Mouse (Mus musculus): Measurements from ENCODE around the gene Ccm2l.

Gene Ccm2l

GRCm38 (mm10) chr2:153053896-153054295 lies 11.9 kb upstream of the Ccm2l start:
- DNase-seq, result no peak

- DNase-seq, result no peak
These were observed 10.4 kb upstream of the Ccm2l start for GRCm38 (mm10) chr2:153055270-153055920.

- no peak for DNase-seq
These were observed 7.4 kb upstream of the Ccm2l start for GRCm38 (mm10) chr2:153058365-153058764.

- no peak for DNase-seq
These were observed 5.5 kb upstream of the Ccm2l start for GRCm38 (mm10) chr2:153060216-153060615.

GRCm38 (mm10) chr2:153063394-153063793 lies 2.4 kb upstream of the Ccm2l start:
- no peak for DNase-seq

- DNase-seq, result no peak
These were observed 1.4 kb upstream of the Ccm2l start for GRCm38 (mm10) chr2:153064190-153064970.

- no peak for DNase-seq
These were observed 1.2 kb downstream of the Ccm2l start for GRCm38 (mm10) chr2:153066991-153067390.

GRCm38 (mm10) chr2:153070762-153071490 lies 5.2 kb downstream of the Ccm2l start:
- no peak for DNase-seq

GRCm38 (mm10) chr2:153071491-153072184 lies 5.9 kb downstream of the Ccm2l start:
- peak; percentile 73 for DNase-seq

- DNase-seq, result no peak
These were observed 8.9 kb downstream of the Ccm2l start for GRCm38 (mm10) chr2:153074651-153075050.

- no peak for DNase-seq
These were observed 10.2 kb downstream of the Ccm2l start for GRCm38 (mm10) chr2:153075961-153076360.

GRCm38 (mm10) chr2:153080841-153081523 lies 15.2 kb downstream of the Ccm2l start:
- peak; percentile 84 for DNase-seq

GRCm38 (mm10) chr2:153081866-153082265 lies 16.1 kb downstream of the Ccm2l start:
- DNase-seq, result no peak

- DNase-seq, result no peak
These were observed 17.5 kb downstream of the Ccm2l start for GRCm38 (mm10) chr2:153083275-153083674.

GRCm38 (mm10) chr2:153083824-153084223 lies 18.1 kb downstream of the Ccm2l start:
- no peak for DNase-seq

GRCm38 (mm10) chr2:153084261-153084976 lies 18.7 kb downstream of the Ccm2l start:
- DNase-seq, result no peak

- DNase-seq, result no peak
These were observed 19.8 kb downstream of the Ccm2l start for GRCm38 (mm10) chr2:153085556-153085955.

GRCm38 (mm10) chr2:153086166-153086565 lies 20.4 kb downstream of the Ccm2l start:
- no peak for DNase-seq

- DNase-seq, result no peak
These were observed 21.3 kb downstream of the Ccm2l start for GRCm38 (mm10) chr2:153087091-153087490.

GRCm38 (mm10) chr2:153089316-153089715 lies 23.6 kb downstream of the Ccm2l start:
- no peak for DNase-seq

- peak; percentile 13 for DNase-seq
These were observed 24.9 kb downstream of the Ccm2l start for GRCm38 (mm10) chr2:153090551-153091165.
